Mouse (Mus musculus) limb, embryonic 13.5 days (tissue): ENCODE data around the gene Lrp6. TPM values are rescaled to one million over a fixed set of nuclear protein-coding genes. Genes with fewer than 3 reads are reported as not detected.

Experiments used
- ATAC-seq: fragments of 200-750 bp; cut with Nextera tagmentation; 2 replicates; pipeline ENCODE4 v1.8.0; 2017; ENCODE audit warnings: low read depth, moderate number of reproducible peaks, moderate TSS enrichment; ENCODE audit not compliant: low FRiP score
- H3K27ac ChIP-seq: fragments of 300-500 bp; sonication (generic); 2 replicates; pipeline ENCODE4 v1.5.1; 2015; ENCODE audit warnings: inconsistent platforms, mild to moderate bottlenecking, moderate library complexity
- H3K27me3 ChIP-seq: fragments of 300-500 bp; sonication (generic); 2 replicates; pipeline ENCODE4 v1.6.1; 2015; ENCODE audit warnings: mild to moderate bottlenecking, inconsistent platforms
- H3K36me3 ChIP-seq: fragments of 300-500 bp; sonication (generic); 2 replicates; pipeline ENCODE4 v1.6.1; 2015; ENCODE audit warnings: inconsistent platforms, mild to moderate bottlenecking, moderate library complexity
- H3K4me1 ChIP-seq: fragments of 300-500 bp; sonication (generic); 2 replicates; pipeline ENCODE4 v1.6.1; 2015; ENCODE audit warnings: inconsistent platforms
- H3K4me2 ChIP-seq: fragments of 300-500 bp; sonication (generic); replicated peaks from 2 replicates; pipeline ENCODE4 v1.6.1; 2015; ENCODE audit warnings: inconsistent platforms, mild to moderate bottlenecking, moderate library complexity
- H3K4me3 ChIP-seq: fragments of 300-500 bp; sonication (generic); 2 replicates; pipeline ENCODE4 v1.5.1; 2015; ENCODE audit warnings: moderate library complexity, mild to moderate bottlenecking, inconsistent platforms
- H3K9ac ChIP-seq: fragments of 300-500 bp; sonication (generic); 2 replicates; pipeline ENCODE4 v1.6.1; 2015; ENCODE audit warnings: mild to moderate bottlenecking, inconsistent platforms
- H3K9me3 ChIP-seq: fragments of 300-500 bp; sonication (generic); 2 replicates; pipeline ENCODE4 v1.6.1; 2016; ENCODE audit warnings: inconsistent platforms
- WGBS: fragments of 180-500 bp; shearing (Covaris S2); methylation state at CpG from one replicate; pipeline ENCODE4 v1.1.7; 2015; 5-methylcytosine and 5-hydroxymethylcytosine counted together
- polyA plus RNA-seq: library from polyadenylated mRNA; unstranded; fragments of >200 nt; fragmentation: Nextera tagmentation; extraction: Ambion mirVana; gene quantifications from 2 replicates; pipeline ENCODE4 v1.2.1, GENCODE M21; 2015

The Lrp6 gene
- polyA plus RNA-seq, 1 experiment from 2014 or later: 37.5 TPM

DNA sequence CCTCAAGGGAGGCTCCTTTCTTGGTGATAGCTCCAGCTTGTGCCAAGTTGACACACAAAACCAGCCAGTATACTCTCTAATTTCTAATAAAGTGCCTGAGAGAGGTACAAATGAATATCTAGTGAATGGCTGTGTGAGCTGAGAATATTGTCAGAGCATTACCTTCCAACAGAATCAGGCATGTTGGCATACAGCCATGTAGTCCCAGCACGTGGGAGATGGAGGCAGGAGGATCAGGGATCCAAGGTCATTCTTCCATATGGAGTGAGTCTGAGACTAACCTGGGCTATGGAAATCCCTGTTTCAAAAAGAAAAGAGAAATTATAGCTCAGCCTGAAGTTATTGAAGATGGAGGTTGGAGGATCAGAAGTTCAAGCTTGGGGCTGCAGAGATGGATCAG lies 32.5 kb upstream of the Lrp6 start:
- no peak for ATAC-seq
- Histone ChIP-seq H3K4me2 (no peak overlapping the region), H3K9me3 (no peaks in the 10 kb centered on the region), H3K36me3 (no peaks in the 10 kb centered on the region), H3K4me1 (peaks cover 21% of the 10 kb centered on the region), H3K9ac (no peak overlapping the region), H3K27me3 (no peaks in the 10 kb centered on the region), H3K27ac (no peak overlapping the region), H3K4me3 (no peak overlapping the region)
- WGBS: 45% methylated on average over 1 of the region's 1 CpGs

- Histone ChIP-seq H3K9ac (no peak overlapping the region), H3K4me1 (peaks cover 15% of the 10 kb centered on the region), H3K27me3 (no peaks in the 10 kb centered on the region), H3K36me3 (no peaks in the 10 kb centered on the region), H3K4me3 (no peak overlapping the region), H3K4me2 (no peak overlapping the region), H3K9me3 (no peaks in the 10 kb centered on the region), H3K27ac (no peak overlapping the region)
- WGBS: 83% methylated on average over 6 of the region's 6 CpGs
- no peak for ATAC-seq
Measured at GRCm38 (mm10) chr6:134597651-134598229, 31.0 kb upstream of the Lrp6 start.

- Histone ChIP-seq H3K9ac (no peak overlapping the region), H3K4me2 (no peak overlapping the region), H3K4me3 (no peak overlapping the region), H3K9me3 (no peaks in the 10 kb centered on the region), H3K27me3 (no peaks in the 10 kb centered on the region), H3K4me1 (0 out of 2 replicates have a peak, but pooled peaks cover under 1% of the 10 kb centered on the region), H3K27ac (no peak overlapping the region), H3K36me3 (no peaks in the 10 kb centered on the region)
- 84% methylated on average over 21 of the region's 21 CpGs for WGBS
- no peak for ATAC-seq
Measured at GRCm38 (mm10) chr6:134594569-134595442, 28.0 kb upstream of the Lrp6 start.

DNA sequence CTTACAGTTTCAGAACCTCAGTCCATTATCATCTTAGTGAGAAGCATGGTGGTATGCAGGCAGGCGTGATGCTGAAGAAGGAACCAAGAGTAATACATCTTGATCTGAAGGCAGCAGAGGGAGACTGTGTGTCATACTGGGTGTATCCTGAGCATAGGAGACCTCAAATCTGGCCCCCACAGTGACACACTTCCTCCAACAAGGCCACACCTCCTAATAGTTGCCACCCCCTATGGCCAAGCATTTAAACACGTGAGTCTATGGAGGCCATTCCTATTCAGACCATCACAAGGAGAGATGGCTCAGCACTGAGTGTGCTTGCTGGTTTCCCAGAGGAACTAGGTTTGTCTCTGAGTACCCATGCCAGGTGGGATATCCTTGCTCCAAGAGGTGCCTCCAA lies 24.8 kb upstream of the Lrp6 start:
- no peak overlapping the region for H3K4me3 ChIP-seq
- no peak overlapping the region for H3K4me2 ChIP-seq
- H3K36me3 ChIP-seq: no peaks in the 10 kb centered on the region
- no peak overlapping the region for H3K27ac ChIP-seq
- H3K9ac ChIP-seq: no peak overlapping the region
- no peaks in the 10 kb centered on the region for H3K9me3 ChIP-seq
- WGBS: 75% methylated on average over 2 of the region's 2 CpGs
- no peak for ATAC-seq
- H3K27me3 ChIP-seq: no peaks in the 10 kb centered on the region
- H3K4me1 ChIP-seq: no peaks in the 10 kb centered on the region

DNA sequence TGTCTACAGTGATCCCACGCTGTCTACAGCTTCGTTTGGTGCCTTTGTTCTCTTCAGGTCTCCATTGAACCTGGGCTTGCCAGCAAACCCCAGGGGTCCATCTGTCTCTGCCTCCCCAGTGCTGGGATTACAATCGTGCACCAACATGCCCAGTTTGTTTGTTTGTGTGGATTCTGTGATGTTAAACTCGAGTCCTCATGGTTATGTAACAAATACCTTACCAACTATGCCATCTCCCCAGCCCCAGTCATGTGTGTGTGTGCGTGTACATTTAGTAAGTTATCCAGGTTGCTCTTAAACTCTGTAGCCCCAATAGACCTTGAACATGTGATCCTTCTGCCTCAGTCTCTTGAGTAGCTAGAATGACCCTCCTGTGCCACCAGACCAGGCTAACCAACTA lies 19.5 kb upstream of the Lrp6 start:
- 82% methylated on average over 5 of the region's 5 CpGs for WGBS
- H3K4me3 ChIP-seq: no peak overlapping the region
- H3K27me3 ChIP-seq: no peaks in the 10 kb centered on the region
- H3K9ac ChIP-seq: no peak overlapping the region
- H3K4me1 ChIP-seq: no peaks in the 10 kb centered on the region
- H3K4me2 ChIP-seq: no peak overlapping the region
- no peak for ATAC-seq
- no peak overlapping the region for H3K27ac ChIP-seq
- H3K36me3 ChIP-seq: no peaks in the 10 kb centered on the region
- H3K9me3 ChIP-seq: no peaks in the 10 kb centered on the region; the same call in 1 of the 2 replicates

GRCm38 (mm10) chr6:134584616-134585015 lies 17.9 kb upstream of the Lrp6 start:
- Histone ChIP-seq H3K9me3 (no peaks in the 10 kb centered on the region; the same call in none of the 2 replicates), H3K9ac (no peak overlapping the region), H3K27me3 (no peaks in the 10 kb centered on the region), H3K4me2 (no peak overlapping the region), H3K4me1 (no peaks in the 10 kb centered on the region), H3K4me3 (no peak overlapping the region), H3K36me3 (no peaks in the 10 kb centered on the region), H3K27ac (no peak overlapping the region)
- no peak for ATAC-seq
- WGBS: 96% methylated on average over 2 of the region's 2 CpGs

DNA sequence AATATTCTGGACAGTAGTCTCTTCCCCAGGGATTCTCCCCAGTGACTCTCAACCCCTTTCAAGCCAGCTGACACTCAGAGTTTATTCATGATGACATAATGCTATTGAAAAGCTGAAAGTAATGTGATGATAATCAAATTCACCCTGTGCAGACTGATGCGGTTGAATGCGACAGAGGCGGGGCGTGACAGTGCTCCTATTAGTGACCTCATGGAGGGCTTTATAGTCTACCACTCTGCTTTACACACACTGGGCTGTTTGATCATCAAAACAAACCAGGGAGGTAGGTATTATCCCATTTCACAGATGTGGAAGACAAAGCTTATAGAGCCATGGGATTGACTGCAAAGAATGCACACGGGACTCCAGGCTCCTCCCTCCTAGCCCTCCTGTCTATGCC lies 15.3 kb upstream of the Lrp6 start:
- no peak overlapping the region for H3K4me2 ChIP-seq
- no peak overlapping the region for H3K9ac ChIP-seq
- no peaks in the 10 kb centered on the region; the same call in none of the 2 replicates for H3K9me3 ChIP-seq
- H3K4me3 ChIP-seq: no peak overlapping the region
- no peak overlapping the region for H3K27ac ChIP-seq
- no peaks in the 10 kb centered on the region for H3K27me3 ChIP-seq
- 85% methylated on average over 5 of the region's 5 CpGs for WGBS
- H3K36me3 ChIP-seq: no peaks in the 10 kb centered on the region
- ATAC-seq: no peak
- H3K4me1 ChIP-seq: no peaks in the 10 kb centered on the region

DNA sequence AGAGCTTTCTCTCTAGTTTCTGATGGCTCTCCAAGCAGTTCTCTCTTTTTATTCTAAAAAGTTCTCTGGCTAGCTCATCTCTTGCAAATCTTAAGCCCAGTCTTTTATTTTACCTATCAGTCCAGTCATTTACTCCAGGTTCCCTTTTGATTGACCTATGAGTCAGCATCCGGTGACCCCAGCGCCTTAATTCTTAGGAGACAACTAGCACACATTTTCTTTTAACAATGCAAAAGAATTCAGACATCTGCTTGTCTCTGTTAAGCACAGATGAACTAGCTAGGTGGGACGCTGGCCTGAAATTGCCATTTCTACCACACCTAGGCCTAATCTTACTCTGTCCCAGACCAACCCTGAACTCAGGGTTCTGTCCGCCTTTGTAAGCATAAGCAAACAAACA lies 12.7 kb upstream of the Lrp6 start:
- no peaks in the 10 kb centered on the region for H3K4me1 ChIP-seq
- no peak for ATAC-seq
- no peaks in the 10 kb centered on the region for H3K36me3 ChIP-seq
- no peak overlapping the region for H3K27ac ChIP-seq
- H3K4me2 ChIP-seq: no peak overlapping the region
- no peaks in the 10 kb centered on the region; the same call in 1 of the 2 replicates for H3K9me3 ChIP-seq
- H3K4me3 ChIP-seq: no peak overlapping the region
- WGBS: 89% methylated on average over 4 of the region's 4 CpGs
- 0 out of 2 replicates have a peak, but pooled peaks cover 2% of the 10 kb centered on the region for H3K27me3 ChIP-seq
- H3K9ac ChIP-seq: no peak overlapping the region

GRCm38 (mm10) chr6:134578039-134578438 lies 11.3 kb upstream of the Lrp6 start:
- Histone ChIP-seq H3K9ac (no peak overlapping the region), H3K27ac (no peak overlapping the region)
- whole genome bisulfite sequencing: 67% methylated on average over 6 of the region's 6 CpGs

DNA sequence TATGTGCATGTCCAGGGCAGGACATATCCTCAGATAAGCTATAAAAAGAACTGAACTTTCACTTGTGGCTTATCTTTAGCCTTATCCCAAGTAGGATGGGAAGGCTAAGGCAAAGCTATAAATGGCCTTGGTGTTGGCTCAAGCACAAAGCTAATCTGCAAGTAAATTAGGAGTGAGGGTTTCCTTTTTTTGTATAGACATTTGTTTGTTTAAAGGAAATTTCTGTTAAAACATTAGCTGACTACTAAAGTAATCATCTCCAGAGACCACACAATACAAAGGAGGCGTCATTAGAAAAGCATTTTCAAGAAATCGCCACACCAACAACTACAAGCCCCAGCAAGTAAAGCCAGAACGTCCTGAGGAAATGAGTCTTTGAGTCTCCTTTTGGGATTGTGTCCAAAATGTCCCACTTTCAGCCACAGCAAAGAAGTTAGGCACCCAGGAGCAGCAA lies 8.6 kb upstream of the Lrp6 start:
- Histone ChIP-seq H3K9ac (no peak overlapping the region), H3K27me3 (0 out of 2 replicates have a peak, but pooled peaks cover 2% of the 10 kb centered on the region), H3K9me3 (no peaks in the 10 kb centered on the region; the same call in 1 of the 2 replicates), H3K4me3 (no peak overlapping the region), H3K36me3 (no peaks in the 10 kb centered on the region), H3K27ac (no peak overlapping the region), H3K4me1 (no peaks in the 10 kb centered on the region), H3K4me2 (no peak overlapping the region)
- WGBS: 59% methylated on average over 3 of the region's 3 CpGs
- no peak for ATAC-seq

More at GRCm38 (mm10) chr6:134578039-134578438, 11.3 kb upstream of the Lrp6 start:
- H3K27me3 ChIP-seq: 0 out of 2 replicates have a peak, but pooled peaks cover 2% of the 10 kb centered on the region
- no peak overlapping the region for H3K4me2 ChIP-seq
- no peaks in the 10 kb centered on the region for H3K36me3 ChIP-seq
- no peak overlapping the region for H3K4me3 ChIP-seq
- H3K9me3 ChIP-seq: no peaks in the 10 kb centered on the region; the same call in 1 of the 2 replicates
- H3K4me1 ChIP-seq: no peaks in the 10 kb centered on the region
- no peak for ATAC-seq

DNA sequence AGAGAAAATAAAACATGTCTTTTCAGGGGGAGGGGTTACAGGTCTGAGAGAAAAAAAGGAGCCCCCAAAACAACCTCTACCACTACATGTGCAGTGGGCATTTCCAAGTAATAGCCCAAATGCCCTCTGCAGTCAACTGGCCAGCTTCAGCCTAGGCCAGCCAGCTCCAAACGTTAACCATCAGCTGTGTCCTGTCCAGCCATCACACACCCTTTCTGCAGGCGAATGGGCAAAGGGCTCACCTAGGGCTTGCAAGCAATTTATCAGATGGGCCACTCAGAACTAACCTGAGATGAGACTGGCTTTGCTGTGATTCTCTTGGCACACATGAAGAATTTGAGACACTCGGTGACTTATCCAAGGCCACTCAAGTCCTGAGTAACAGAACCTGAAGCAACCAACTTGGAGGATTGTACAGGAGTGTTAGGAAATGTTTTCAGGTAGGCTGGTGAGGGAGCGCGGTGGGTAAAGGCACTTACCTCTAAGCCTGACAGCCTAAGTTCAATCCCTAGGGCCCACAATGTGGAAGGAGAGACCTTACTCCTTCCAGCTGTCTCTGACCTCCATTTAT lies 1.3 kb upstream of the Lrp6 start:
- 72% methylated on average over 5 of the region's 5 CpGs for WGBS
- H3K4me3 ChIP-seq: no peak overlapping the region
- no peak overlapping the region for H3K9ac ChIP-seq
- H3K27ac ChIP-seq: no peak overlapping the region
- no peak for ATAC-seq
- H3K4me1 ChIP-seq: peaks cover 17% of the 10 kb centered on the region
- no peak overlapping the region for H3K4me2 ChIP-seq
- H3K36me3 ChIP-seq: no peaks in the 10 kb centered on the region
- no peaks in the 10 kb centered on the region for H3K27me3 ChIP-seq
- no peaks in the 10 kb centered on the region for H3K9me3 ChIP-seq

GRCm38 (mm10) chr6:134566248-134566817 lies 432 bp downstream of the Lrp6 start:
- H3K4me2 ChIP-seq: peak overlapping the region; percentile 84
- H3K9ac ChIP-seq: peak overlapping the region; percentile 99
- H3K27ac ChIP-seq: peak overlapping the region; percentile 100
- H3K9me3 ChIP-seq: no peaks in the 10 kb centered on the region
- peaks cover 27% of the 10 kb centered on the region for H3K4me1 ChIP-seq
- H3K4me3 ChIP-seq: peak overlapping the region; percentile 96
- peak; percentile 38 for ATAC-seq
- H3K27me3 ChIP-seq: no peaks in the 10 kb centered on the region
- H3K36me3 ChIP-seq: no peaks in the 10 kb centered on the region; the same call in 1 of the 2 replicates
- 0% methylated on average over 29 of the region's 64 CpGs for WGBS
